10 mouse cellular contexts compared by ENCODE assay signal in the genomic region with DNA sequence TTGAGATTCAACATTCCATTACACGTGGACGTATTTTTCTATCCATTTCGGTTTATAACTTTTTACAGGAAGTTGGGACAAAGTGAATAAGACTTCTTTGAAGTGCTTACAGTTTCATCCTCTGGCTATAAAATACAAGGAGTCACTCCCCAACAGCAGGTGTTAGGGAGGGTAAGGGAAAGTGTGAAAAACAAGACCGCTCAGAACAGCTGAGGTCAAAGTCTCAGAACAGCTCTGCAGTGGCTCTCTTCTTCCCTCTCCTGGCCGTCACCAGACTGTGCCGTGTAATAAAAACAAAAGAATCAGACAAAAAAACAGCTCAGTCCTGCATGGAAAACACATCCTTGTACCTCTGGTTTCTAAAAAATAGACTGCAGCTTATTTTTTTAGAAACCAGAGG. TPM values are rescaled to one million over a fixed set of nuclear protein-coding genes. Genes with fewer than 3 reads are reported as not detected.
DNase-seq lines count a peak whose midpoint lies in the region; ATAC-seq and TF ChIP-seq lines count a peak whose summit lies in the region.
"Had no signal": no experiment of that assay in that cellular context is flagged by ENCODE, and none has a peak within 500 bp of the region (broad histone marks: within the 10 kb centered on the region; RNA-seq: fewer than 3 reads in every experiment).

No protein-coding gene starts in this region.

- H3K36me3 ChIP-seq in liver, embryonic 16.5 days (ENCODE audit: control insufficient read depth, insufficient read depth) = no peaks in the 10 kb centered on the region
- no peaks in the 10 kb centered on the region for H3K36me3 ChIP-seq in liver, embryonic 12.5 days
- H3K36me3 ChIP-seq in myocyte (ENCODE audit: control insufficient read depth, insufficient read depth) = no peaks in the 10 kb centered on the region
- H3K36me3 ChIP-seq: lung, embryonic 15.5 days had no signal

- ATAC-seq in CD4-positive, CD25-positive, alpha-beta regulatory T cell, adult 4 months = no peak
- ATAC-seq in liver, embryonic 16.5 days (ENCODE audit: low read depth) = peak; percentile 53; the same call in 1 of the 2 replicates
- ATAC-seq in liver, embryonic 12.5 days = no peak
- ATAC-seq in frontal cortex, adult (ENCODE audit: low TSS enrichment) = no peak

- peak; percentile 1 for DNase-seq in CD4-positive, CD25-positive, alpha-beta regulatory T cell, adult 2 months (ENCODE audit: low read depth, low spot score)
- DNase-seq in forelimb bud, embryonic 11.5 days (ENCODE audit: low read depth, low spot score) = peak; percentile 75
- DNase-seq in adrenal gland, postnatal 14 days = no peak
- DNase-seq: B cell, adult 2 months had no signal

- no peaks in the 10 kb centered on the region for H3K27me3 ChIP-seq in liver, embryonic 16.5 days (ENCODE audit: control insufficient read depth, insufficient read depth, low read depth, low read length)
- no peaks in the 10 kb centered on the region for H3K27me3 ChIP-seq in liver, embryonic 12.5 days (replicated peaks)
- H3K27me3 ChIP-seq in myocyte (ENCODE audit: control insufficient read depth, insufficient read depth, insufficient read length) = no peaks in the 10 kb centered on the region
- H3K27me3 ChIP-seq: lung, embryonic 15.5 days had no signal

- no peak overlapping the region for H3K4me3 ChIP-seq in liver, embryonic 16.5 days (ENCODE audit: low read depth, low read length)
- no peak overlapping the region for H3K4me3 ChIP-seq in liver, embryonic 12.5 days
- H3K4me3 ChIP-seq in myocyte = no peak overlapping the region
- H3K4me3 ChIP-seq: lung, embryonic 15.5 days had no signal

- 40% methylated on average over 6 of the region's 6 CpGs for WGBS in liver, embryonic 16.5 days (ENCODE audit: insufficient replicate concordance)
- 52% methylated on average over 6 of the region's 6 CpGs for WGBS in liver, embryonic 12.5 days (ENCODE audit: insufficient replicate concordance)

- no peak overlapping the region for H3K9ac ChIP-seq in liver, embryonic 16.5 days (ENCODE audit: low read depth, low read length)
- H3K9ac ChIP-seq in liver, embryonic 12.5 days = no peak overlapping the region
- H3K9ac ChIP-seq: lung, embryonic 15.5 days had no signal

- peaks cover 5% of the 10 kb centered on the region for H3K79me2 ChIP-seq in myocyte (ENCODE audit: control insufficient read depth, insufficient read depth)

- H3K27ac ChIP-seq in liver, embryonic 16.5 days (ENCODE audit: low read length) = no peak overlapping the region
- no peak overlapping the region for H3K27ac ChIP-seq in liver, embryonic 12.5 days
- H3K27ac ChIP-seq: lung, embryonic 15.5 days had no signal

- no peak overlapping the region for H3K4me2 ChIP-seq in liver, embryonic 16.5 days (ENCODE audit: low read depth, low read length)
- no peak overlapping the region for H3K4me2 ChIP-seq in liver, embryonic 12.5 days
- H3K4me2 ChIP-seq in myocyte (ENCODE audit: low read depth) = peak overlapping the region; percentile 44
- H3K4me2 ChIP-seq: lung, embryonic 15.5 days had no signal

- no peak for TF ChIP-seq POLR2A in myocyte (IDR thresholded peaks at IDR 0.05; ENCODE audit: insufficient read length, low read depth)

- H3ac ChIP-seq in myocyte (ENCODE audit: control insufficient read depth, insufficient read length) = no peak overlapping the region

- H3K4me1 ChIP-seq in liver, embryonic 16.5 days (ENCODE audit: control insufficient read depth, low read depth, low read length) = no peaks in the 10 kb centered on the region
- no peaks in the 10 kb centered on the region for H3K4me1 ChIP-seq in liver, embryonic 12.5 days
- H3K4me1 ChIP-seq: lung, embryonic 15.5 days had no signal

- no peaks in the 10 kb centered on the region for H3K9me3 ChIP-seq in liver, embryonic 16.5 days (replicated peaks; ENCODE audit: control insufficient read depth, low read length)
- H3K9me3 ChIP-seq in liver, embryonic 12.5 days (replicated peaks) = no peaks in the 10 kb centered on the region
- H3K9me3 ChIP-seq: lung, embryonic 15.5 days had no signal

TF ChIP-seq in myocyte, 11 proteins besides CTCF, POLR2A, EP300 and RAD21:
- TF ChIP-seq MYOD1 (IDR thresholded peaks at IDR 0.05; ENCODE audit: control insufficient read depth in 1 of 3, insufficient read length in 2 of 3, low read depth in 2 of 3) (peak; percentile 33 to 74 (median 48)), MYOG (IDR thresholded peaks at IDR 0.05; ENCODE audit: control insufficient read depth in 1 of 3, insufficient read depth in 1 of 3, insufficient read length in 2 of 3, low read depth in 2 of 3) (peak in 1 of 3 experiments; percentile 82), REST (IDR thresholded peaks at IDR 0.05; ENCODE audit: insufficient read depth, insufficient read length) (no peak)

RNA-seq across cellular contexts. Expression of gene Myl1, which starts 4.3 kb away (rescaled TPM):
- polyA plus RNA-seq in CD4-positive, CD25-positive, alpha-beta regulatory T cell, adult 4 months (2017; shearing (Covaris generic)) = not detected
- 37.0 and 86.2 TPM in 2 replicates for polyA plus RNA-seq in liver, embryonic 16.5 days (2015; fragmentation: Nextera tagmentation; extraction: Ambion mirVana)
- polyA plus RNA-seq in liver, embryonic 12.5 days (2016; fragmentation: Nextera tagmentation; extraction: Ambion mirVana) = 2.2 and 4.4 TPM in 2 replicates
- 2,129 TPM for polyA plus RNA-seq in myocyte (2012; fragmentation: generic; extraction: Trizol)
- 26.2 and 31.1 TPM in 2 replicates for total RNA-seq in adrenal gland, postnatal 14 days (2021)
